Mouse (Mus musculus) C2C12 (cell line): ENCODE results near the gene Slc4a8. TPM values are rescaled to one million over a fixed set of nuclear protein-coding genes. Genes with fewer than 3 reads are reported as not detected.

Experiments used
- H3K27me3 ChIP-seq: one replicate; pipeline ENCODE4 v1.6.1; 2011; ENCODE audit not compliant: control insufficient read depth, insufficient read depth, insufficient read length
- H3K36me3 ChIP-seq: one replicate; pipeline ENCODE4 v1.6.1; 2011; ENCODE audit not compliant: control insufficient read depth, insufficient read depth
- H3K4me3 ChIP-seq: one replicate; pipeline ENCODE4 v1.5.1; 2011; ENCODE audit warnings: mild to moderate bottlenecking, control low read depth; ENCODE audit not compliant: poor library complexity, insufficient read depth, severe bottlenecking
- H3K79me2 ChIP-seq: one replicate; pipeline ENCODE4 v1.6.1; 2011; ENCODE audit not compliant: control insufficient read depth, insufficient read depth
- H3K79me3 ChIP-seq: one replicate; pipeline ENCODE4 v1.6.1; 2011; ENCODE audit warnings: low read depth, control low read depth
- H3ac ChIP-seq: one replicate; pipeline ENCODE3; 2011; ENCODE audit warnings: low read depth; ENCODE audit not compliant: control insufficient read depth, insufficient read length
- CEBPB ChIP-seq: IDR thresholded peaks from one replicate; pipeline ENCODE4 v1.6.1; 2011; ENCODE audit warnings: low read depth, mild to moderate bottlenecking, control low read depth, moderate library complexity
- CTCF ChIP-seq: IDR thresholded peaks from one replicate; pipeline ENCODE4 v1.5.1; 2011; ENCODE audit not compliant: control insufficient read depth, insufficient read depth, insufficient read length
- FOSL1 ChIP-seq: IDR thresholded peaks from one replicate; pipeline ENCODE4 v1.8.0; 2011; ENCODE audit warnings: mild to moderate bottlenecking, low read length; ENCODE audit not compliant: poor library complexity, insufficient read depth, severe bottlenecking
- MAX ChIP-seq: IDR thresholded peaks from one replicate; pipeline ENCODE4 v1.6.1; 2011; ENCODE audit warnings: mild to moderate bottlenecking, control low read depth
- MYOD1 ChIP-seq: IDR thresholded peaks from one replicate; pipeline ENCODE4 v1.6.1; 2011; ENCODE audit warnings: low read depth; ENCODE audit not compliant: control insufficient read depth, insufficient read length
- MYOG ChIP-seq: IDR thresholded peaks from one replicate; pipeline ENCODE4 v1.6.1; 2011; ENCODE audit not compliant: control insufficient read depth, insufficient read length; ENCODE audit errors: extremely low read depth
- USF1 ChIP-seq: IDR thresholded peaks from one replicate; pipeline ENCODE4 v1.6.1; 2011; ENCODE audit warnings: low read depth, mild to moderate bottlenecking, control low read depth, moderate library complexity
- polyA plus RNA-seq: library from polyadenylated mRNA; unstranded; fragments of >200 nt; fragmentation: generic; extraction: Trizol; gene quantifications from one replicate; pipeline ENCODE4 v1.2.1, GENCODE M21; 2012; ENCODE audit warnings: missing spikeins

Slc4a8 gene
- polyA plus RNA-seq, 1 experiment = 11.9 TPM

GRCm38 (mm10) chr15:100869558-100869957 lies 108.0 kb downstream of the Slc4a8 start, which contains the start of gene Scn8a:
Gene Scn8a (plus strand): TSS chr15:100869858.
- H3K79me3 ChIP-seq = no peaks in the 10 kb centered on the region
- peaks cover 40% of the 10 kb centered on the region for H3K27me3 ChIP-seq
- H3K4me3 ChIP-seq = no peak within 1 kb of the TSS
- H3ac ChIP-seq = no peak within 1 kb of the TSS
- H3K36me3 ChIP-seq = no peaks in the 10 kb centered on the region
- no peak for TF ChIP-seq MYOG
- TF ChIP-seq CEBPB = no peak
- TF ChIP-seq USF1 = no peak
- no peak for TF ChIP-seq MYOD1
- no peak for TF ChIP-seq CTCF
- TF ChIP-seq FOSL1 = no peak
- no peak for TF ChIP-seq MAX
- H3K79me2 ChIP-seq = no peaks in the 10 kb centered on the region

- H3ac ChIP-seq = no peak overlapping the region
- H3K79me3 ChIP-seq = no peaks in the 10 kb centered on the region
- TF ChIP-seq MYOD1 (no peak), FOSL1 (no peak), MAX (no peak), MYOG (no peak), USF1 (no peak), CTCF (no peak), CEBPB (no peak)
- H3K4me3 ChIP-seq = no peak overlapping the region
- H3K36me3 ChIP-seq = no peaks in the 10 kb centered on the region
- peaks cover 42% of the 10 kb centered on the region for H3K27me3 ChIP-seq
- H3K79me2 ChIP-seq = no peaks in the 10 kb centered on the region
Measured at GRCm38 (mm10) chr15:100870001-100870774, 108.6 kb downstream of the Slc4a8 start.

- TF ChIP-seq MYOD1 (no peak), MAX (no peak), MYOG (no peak), FOSL1 (no peak), CEBPB (no peak), CTCF (no peak), USF1 (no peak)
- H3K27me3 ChIP-seq = peaks cover 48% of the 10 kb centered on the region
- H3K79me3 ChIP-seq = no peaks in the 10 kb centered on the region
- no peak overlapping the region for H3ac ChIP-seq
- H3K4me3 ChIP-seq = no peak overlapping the region
- H3K36me3 ChIP-seq = no peaks in the 10 kb centered on the region
- H3K79me2 ChIP-seq = no peaks in the 10 kb centered on the region
Measured at GRCm38 (mm10) chr15:100870775-100871106, 109.2 kb downstream of the Slc4a8 start.

- TF ChIP-seq MYOG = no peak
- TF ChIP-seq CTCF = no peak
- TF ChIP-seq CEBPB = no peak
- TF ChIP-seq MAX = no peak
- TF ChIP-seq FOSL1 = no peak
- no peak for TF ChIP-seq USF1
- no peak for TF ChIP-seq MYOD1
- Histone ChIP-seq H3K36me3 (no peaks in the 10 kb centered on the region), H3K4me3 (no peak overlapping the region), H3K79me2 (no peaks in the 10 kb centered on the region), H3K27me3 (peaks cover 54% of the 10 kb centered on the region), H3ac (no peak overlapping the region), H3K79me3 (no peaks in the 10 kb centered on the region)
Measured at GRCm38 (mm10) chr15:100871107-100872011, 109.8 kb downstream of the Slc4a8 start.

- H3K27me3 ChIP-seq = peaks cover 61% of the 10 kb centered on the region
Measured at GRCm38 (mm10) chr15:100873155-100873554, 111.6 kb downstream of the Slc4a8 start.

More at GRCm38 (mm10) chr15:100873155-100873554, 111.6 kb downstream of the Slc4a8 start:
- H3K4me3 ChIP-seq = no peak overlapping the region
- no peak overlapping the region for H3ac ChIP-seq
- H3K79me2 ChIP-seq = no peaks in the 10 kb centered on the region
- TF ChIP-seq USF1 (no peak), CTCF (no peak), MYOD1 (no peak), FOSL1 (no peak), MYOG (no peak), MAX (no peak), CEBPB (no peak)
- H3K79me3 ChIP-seq = no peaks in the 10 kb centered on the region
- no peaks in the 10 kb centered on the region for H3K36me3 ChIP-seq

Other genes starting within 250 kb of the Slc4a8 start
- 10.3 TPM for gene Tfcp2, start 209.7 kb upstream of the Slc4a8 start, polyA plus RNA-seq
- 5.5 TPM for gene Pou6f1, start 161.8 kb upstream of the Slc4a8 start, polyA plus RNA-seq
- gene Dazap2, start 146.4 kb upstream of the Slc4a8 start, polyA plus RNA-seq = 142 TPM
- gene Smagp, start 124.8 kb upstream of the Slc4a8 start, polyA plus RNA-seq = 0.21 TPM
- not detected for gene Bin2, start 92.2 kb upstream of the Slc4a8 start, polyA plus RNA-seq
- 32.1 TPM for gene Cela1, start 73.8 kb upstream of the Slc4a8 start, polyA plus RNA-seq
- gene Galnt6, start 32.4 kb upstream of the Slc4a8 start, polyA plus RNA-seq = 0.29 TPM
- gene Scn8a, start 108.1 kb downstream of the Slc4a8 start, polyA plus RNA-seq = not detected